Mouse (Mus musculus) kidney, postnatal 14 days (tissue): ENCODE data around the gene Pdzd11.

ENCODE experiments used
- DNase-seq: peaks from one replicate; pipeline ENCODE4 v3.0.0; 2022; ENCODE audit warnings: mixed read lengths

Pdzd11 gene

GRCm38 (mm10) chrX:100625802-100626793 lies at the start of gene Pdzd11:
Gene Pdzd11, minus strand, starts transcription at chrX:100626568.
- peak; percentile 94 for DNase-seq

GRCm38 (mm10) chrX:100664825-100665224 lies 38.5 kb upstream of the Pdzd11 start:
- peak; percentile 2 for DNase-seq

DNA sequence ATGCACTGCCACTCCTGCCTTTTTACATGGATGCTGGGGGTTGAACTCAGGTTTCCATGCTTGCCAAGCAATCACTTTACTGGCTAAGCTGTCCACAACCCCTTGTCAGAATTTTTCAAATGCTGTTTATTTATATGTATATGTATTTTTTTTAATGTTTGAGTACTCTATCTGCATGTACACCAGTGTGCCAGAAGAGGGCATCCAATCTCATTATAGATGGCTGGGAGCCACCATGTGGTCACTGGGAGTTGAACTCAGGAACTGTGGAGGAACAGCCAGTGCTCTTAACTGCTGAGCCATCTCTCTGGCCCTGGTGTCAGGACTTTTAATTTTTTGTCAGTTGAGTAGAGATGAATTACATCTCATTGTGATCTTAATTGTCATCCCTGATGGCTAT lies 26.5 kb upstream of the Pdzd11 start:
- no peak for DNase-seq

GRCm38 (mm10) chrX:100638477-100638876 lies 12.1 kb upstream of the Pdzd11 start:
- no peak for DNase-seq

GRCm38 (mm10) chrX:100629076-100629475 lies 2.7 kb upstream of the Pdzd11 start:
- DNase-seq, result no peak

GRCm38 (mm10) chrX:100625546-100625801 lies 894 bp downstream of the Pdzd11 start, which contains the start of gene Kif4:
Gene Kif4, plus strand, starts transcription at chrX:100625737.
- no peak for DNase-seq

DNA sequence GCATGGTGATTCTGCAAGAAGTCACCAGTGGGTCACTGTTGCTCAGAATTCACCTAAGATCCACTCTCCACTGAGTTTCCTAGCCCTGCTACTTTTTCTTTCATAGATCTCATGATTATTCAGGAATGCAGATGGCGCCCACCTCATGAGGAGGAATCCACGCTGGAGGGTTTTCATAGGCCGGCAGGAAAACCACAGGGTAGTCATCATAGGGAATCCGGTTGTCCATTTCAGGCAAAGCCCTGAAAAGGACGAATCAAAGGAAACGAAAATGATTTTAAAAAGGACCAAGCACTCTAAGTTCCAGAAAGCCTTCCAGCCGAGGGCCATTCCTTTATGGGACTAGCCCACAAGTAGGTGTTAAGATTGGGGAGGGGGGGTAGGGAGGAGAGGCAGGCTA lies 1.2 kb downstream of the Pdzd11 start:
- DNase-seq, result no peak

DNA sequence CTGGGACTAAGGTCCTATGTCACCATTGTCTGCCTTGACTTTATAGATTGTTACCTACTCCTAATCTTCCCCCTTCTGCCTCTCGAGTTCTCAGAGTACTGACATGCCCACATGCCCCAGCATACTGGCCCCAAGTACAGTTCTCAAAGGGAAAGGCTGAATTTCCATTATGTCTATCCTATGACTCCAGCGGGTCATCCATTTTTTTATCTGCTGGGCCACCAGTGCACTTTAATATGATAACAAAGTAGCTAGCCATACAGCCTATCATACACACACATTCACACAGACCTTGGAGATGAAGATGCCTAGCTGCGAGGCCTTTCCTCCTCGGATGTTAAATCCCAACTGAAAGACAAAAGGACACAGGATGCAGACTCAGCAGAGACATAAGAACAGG lies 2.1 kb downstream of the Pdzd11 start:
- no peak for DNase-seq

GRCm38 (mm10) chrX:100621366-100621765 lies 5.0 kb downstream of the Pdzd11 start:
- DNase-seq, result peak; percentile 20

- no peak for DNase-seq
Measured at GRCm38 (mm10) chrX:100618488-100618887, 7.9 kb downstream of the Pdzd11 start.

- DNase-seq, result no peak
Measured at GRCm38 (mm10) chrX:100605314-100605713, 21.1 kb downstream of the Pdzd11 start, which contains the start of gene Arr3. Gene Arr3, plus strand, starts transcription at chrX:100605497.

GRCm38 (mm10) chrX:100599755-100600154 lies 26.6 kb downstream of the Pdzd11 start:
- no peak for DNase-seq

DNA sequence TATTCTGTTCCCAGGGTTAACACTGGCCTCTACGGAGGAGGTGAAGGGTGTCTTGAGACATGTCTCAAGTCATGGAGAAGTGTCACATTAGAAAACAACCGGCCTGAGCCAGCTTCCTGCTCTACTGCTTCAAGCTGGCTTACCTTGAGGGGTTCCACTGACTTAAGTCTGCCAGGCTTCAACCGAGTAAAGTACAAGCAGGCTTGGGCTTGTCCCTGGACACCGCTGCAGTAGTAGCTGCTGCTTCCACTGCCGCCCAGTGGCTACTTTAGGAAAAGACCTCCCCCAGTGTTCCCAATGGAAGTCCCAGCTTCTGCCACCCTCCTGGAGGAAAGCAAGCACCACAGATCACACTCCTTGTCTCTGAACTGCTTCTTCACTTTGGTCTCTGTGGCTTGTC lies 28.9 kb downstream of the Pdzd11 start:
- DNase-seq, result peak; percentile 58

DNA sequence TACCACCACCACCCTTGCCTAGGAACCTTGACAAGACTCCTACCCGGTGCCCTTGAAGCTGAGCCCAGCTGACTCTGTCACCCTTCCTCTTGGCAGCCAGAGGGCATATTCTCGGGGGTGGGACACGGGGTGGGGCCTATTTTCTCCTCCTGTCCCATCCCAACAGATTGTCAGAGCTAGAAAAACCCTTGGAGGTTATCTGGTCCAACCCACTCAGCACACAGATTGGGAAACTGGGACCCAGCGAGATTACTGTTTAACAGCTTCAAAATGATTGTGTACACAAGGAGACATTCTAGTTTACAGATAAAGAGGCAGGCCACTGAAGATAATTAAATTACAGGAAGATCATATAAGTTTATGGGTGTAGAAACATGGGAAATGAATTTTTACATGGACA lies 31.6 kb downstream of the Pdzd11 start, which contains the start of gene P2ry4:
TSS of gene P2ry4 (minus strand) at position 79 of the 400 bp plus-strand sequence.
- DNase-seq, result no peak
